ENCODE assay signal across 13 mouse cellular contexts in the genomic region with DNA sequence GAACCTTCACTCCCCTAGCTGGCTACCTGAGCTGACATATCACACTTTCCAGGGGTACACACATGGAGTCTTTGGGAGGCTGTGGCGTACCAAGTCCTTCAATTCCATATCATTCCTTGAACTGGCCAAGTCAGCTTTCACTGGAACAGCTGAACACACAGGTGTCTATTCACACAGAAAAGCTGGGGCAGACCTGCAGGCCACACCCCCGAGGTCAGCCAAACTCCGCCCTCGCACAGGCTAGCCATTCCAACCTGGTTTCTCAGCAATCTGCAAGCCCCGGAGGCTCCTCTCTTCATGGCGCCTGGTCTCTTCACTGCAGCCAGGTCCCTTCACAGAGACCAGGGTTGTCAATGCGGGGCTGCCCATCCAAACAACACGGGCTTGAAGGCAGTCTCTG.
DNase-seq lines count a peak whose midpoint lies in the region; ATAC-seq and TF ChIP-seq lines count a peak whose summit lies in the region.
"Had no signal": no experiment of that assay in that cellular context is flagged by ENCODE, and none has a peak within 500 bp of the region (broad histone marks: within the 10 kb centered on the region; RNA-seq: fewer than 3 reads in every experiment).

No protein-coding gene starts in this region.

- TF ChIP-seq CTCF in testis, adult 2 months (IDR thresholded peaks at IDR 0.05; ENCODE audit: control insufficient read depth, insufficient read depth, insufficient replicate concordance, low read depth, low read length), result no peak

- no peak overlapping the region for H3K4me2 ChIP-seq in embryonic facial prominence, embryonic 15.5 days (replicated peaks)
- no peak overlapping the region for H3K4me2 ChIP-seq in heart, embryonic 15.5 days
- no peak overlapping the region for H3K4me2 ChIP-seq in midbrain, embryonic 15.5 days
- H3K4me2 ChIP-seq: forebrain, embryonic 13.5 days; hindbrain, embryonic 15.5 days; liver, embryonic 12.5 days had no signal

- WGBS in embryonic facial prominence, embryonic 15.5 days, result 60% methylated on average over 8 of the region's 8 CpGs
- WGBS in embryonic facial prominence, embryonic 10.5 days, result 50% methylated on average over 8 of the region's 8 CpGs
- WGBS in heart, embryonic 15.5 days, result 60% methylated on average over 8 of the region's 8 CpGs
- 55% methylated on average over 8 of the region's 8 CpGs for WGBS in midbrain, embryonic 15.5 days

- H3K4me3 ChIP-seq in embryonic facial prominence, embryonic 15.5 days (replicated peaks), result no peak overlapping the region
- no peak overlapping the region for H3K4me3 ChIP-seq in embryonic facial prominence, embryonic 10.5 days
- H3K4me3 ChIP-seq in heart, embryonic 15.5 days, result no peak overlapping the region
- peak overlapping the region; percentile 6; the same call in 1 of the 2 replicates for H3K4me3 ChIP-seq in testis, adult 2 months (ENCODE audit: control insufficient read depth, low read depth, low read length)
- no peak overlapping the region for H3K4me3 ChIP-seq in midbrain, embryonic 15.5 days
- H3K4me3 ChIP-seq: forebrain, embryonic 13.5 days; hindbrain, embryonic 15.5 days; layer of hippocampus, adult 2 months; liver, embryonic 12.5 days had no signal

- intact Hi-C loops in heart, postnatal 25 days (cut with DNase I), result loop anchor here (5.0 kb wide), 1 partner anchor 154 kb away; no protein-coding TSS in a partner anchor

- no peak for ATAC-seq in embryonic facial prominence, embryonic 15.5 days (ENCODE audit: insufficient number of reproducible peaks, low FRiP score, low TSS enrichment, low read depth)
- no peak for ATAC-seq in heart, embryonic 15.5 days (replicated peaks; ENCODE audit: insufficient number of reproducible peaks, insufficient read depth, low FRiP score, low read depth)
- no peak for ATAC-seq in midbrain, embryonic 15.5 days (replicated peaks)
- ATAC-seq: liver, embryonic 12.5 days had no signal

- peaks cover 9% of the 10 kb centered on the region; the same call in 1 of the 2 replicates for H3K27me3 ChIP-seq in embryonic facial prominence, embryonic 15.5 days
- peaks cover 95% of the 10 kb centered on the region for H3K27me3 ChIP-seq in embryonic facial prominence, embryonic 10.5 days (replicated peaks; ENCODE audit: low read depth, poor library complexity, severe bottlenecking)
- no peaks in the 10 kb centered on the region for H3K27me3 ChIP-seq in heart, embryonic 15.5 days
- H3K27me3 ChIP-seq in testis, adult 2 months (ENCODE audit: control insufficient read depth, insufficient read depth, low read length), result no peaks in the 10 kb centered on the region
- H3K27me3 ChIP-seq in midbrain, embryonic 15.5 days (replicated peaks), result 0 out of 2 replicates have a peak, but pooled peaks cover 2% of the 10 kb centered on the region
- H3K27me3 ChIP-seq: forebrain, embryonic 13.5 days had no signal

- no peaks in the 10 kb centered on the region for H3K36me3 ChIP-seq in embryonic facial prominence, embryonic 15.5 days
- H3K36me3 ChIP-seq in embryonic facial prominence, embryonic 10.5 days (replicated peaks), result no peaks in the 10 kb centered on the region
- no peaks in the 10 kb centered on the region for H3K36me3 ChIP-seq in heart, embryonic 15.5 days
- H3K36me3 ChIP-seq in testis, adult 2 months (ENCODE audit: control insufficient read depth, insufficient read depth, low read length), result no peaks in the 10 kb centered on the region
- H3K36me3 ChIP-seq in midbrain, embryonic 15.5 days (replicated peaks), result no peaks in the 10 kb centered on the region
- H3K36me3 ChIP-seq: hindbrain, embryonic 15.5 days; liver, embryonic 12.5 days had no signal

- TF ChIP-seq POLR2A in testis, adult 2 months (IDR thresholded peaks at IDR 0.05; ENCODE audit: control insufficient read depth, low read depth, low read length), result no peak

- H3K9ac ChIP-seq in embryonic facial prominence, embryonic 15.5 days, result no peak overlapping the region
- H3K9ac ChIP-seq in heart, embryonic 15.5 days, result no peak overlapping the region
- no peak overlapping the region for H3K9ac ChIP-seq in midbrain, embryonic 15.5 days
- H3K9ac ChIP-seq: forebrain, embryonic 13.5 days; hindbrain, embryonic 15.5 days; liver, embryonic 12.5 days had no signal

- H3K9me3 ChIP-seq in embryonic facial prominence, embryonic 15.5 days (replicated peaks), result no peaks in the 10 kb centered on the region
- H3K9me3 ChIP-seq in embryonic facial prominence, embryonic 10.5 days, result peaks cover 5% of the 10 kb centered on the region; the same call in 1 of the 2 replicates
- H3K9me3 ChIP-seq in heart, embryonic 15.5 days (replicated peaks), result no peaks in the 10 kb centered on the region
- H3K9me3 ChIP-seq in midbrain, embryonic 15.5 days, result no peaks in the 10 kb centered on the region
- H3K9me3 ChIP-seq: forebrain, embryonic 13.5 days; hindbrain, embryonic 15.5 days; liver, embryonic 12.5 days had no signal

- H3K4me1 ChIP-seq in embryonic facial prominence, embryonic 15.5 days, result peaks cover 23% of the 10 kb centered on the region
- H3K4me1 ChIP-seq in embryonic facial prominence, embryonic 10.5 days, result peaks cover 25% of the 10 kb centered on the region
- peaks cover 32% of the 10 kb centered on the region for H3K4me1 ChIP-seq in heart, embryonic 15.5 days (replicated peaks)
- H3K4me1 ChIP-seq in testis, adult 2 months (ENCODE audit: control insufficient read depth, insufficient read depth, low read length), result peaks cover 4% of the 10 kb centered on the region
- peaks cover 14% of the 10 kb centered on the region for H3K4me1 ChIP-seq in midbrain, embryonic 15.5 days
- H3K4me1 ChIP-seq: liver, embryonic 12.5 days had no signal

- 0 out of 2 replicates have a peak overlapping the region, but pooled peaks have one; percentile 8 for H3K27ac ChIP-seq in embryonic facial prominence, embryonic 15.5 days (replicated peaks)
- H3K27ac ChIP-seq in embryonic facial prominence, embryonic 10.5 days (replicated peaks), result no peak overlapping the region
- H3K27ac ChIP-seq in heart, embryonic 15.5 days, result peak overlapping the region; percentile 70
- H3K27ac ChIP-seq in testis, adult 2 months (ENCODE audit: control insufficient read depth, insufficient read depth, low read depth, low read length), result no peak overlapping the region
- H3K27ac ChIP-seq in midbrain, embryonic 15.5 days, result no peak overlapping the region
- H3K27ac ChIP-seq: liver, embryonic 12.5 days had no signal

- DNase-seq in embryonic facial prominence, embryonic 10.5 days (ENCODE audit: low spot score), result no peak
- no peak for DNase-seq in heart, postnatal 25 days (ENCODE audit: low spot score)
- DNase-seq in testis, postnatal 10 days (ENCODE audit: low spot score), result no peak
- DNase-seq in thymus, postnatal 4 days, result no peak
- DNase-seq: B cell, adult 2 months had no signal

Comparison
In these comparisons a context has a peak if more than half of its experiments do, and no peak if none do; other contexts are left out.
1. H3K27ac ChIP-seq: peak in embryonic facial prominence, embryonic 15.5 days (single experiment) and heart, embryonic 15.5 days (single experiment); none in embryonic facial prominence, embryonic 10.5 days (single experiment), testis, adult 2 months (single experiment) and midbrain, embryonic 15.5 days (single experiment).